Mouse (Mus musculus) kidney, embryonic 16.5 days (tissue): Measurements from ENCODE around the gene Gls2. TPM values are rescaled to one million over a fixed set of nuclear protein-coding genes. Genes with fewer than 3 reads are reported as not detected.

Source experiments
- polyA plus RNA-seq: library from polyadenylated mRNA; unstranded; fragments of >200 nt; fragmentation: Nextera tagmentation; extraction: Ambion mirVana; gene quantifications from 2 replicates; pipeline ENCODE4 v1.2.1, GENCODE M21; 2015

The Gls2 gene
- polyA plus RNA-seq, 1 experiment from 2014 or later: 1.1 TPM

Other genes with a start within 250 kb of the Gls2 start
- not detected in 2 replicates for gene Hsd17b6, start 186.8 kb upstream of the Gls2 start, polyA plus RNA-seq
- gene Prim1, start 179.3 kb upstream of the Gls2 start, polyA plus RNA-seq: 83.4 and 84.1 TPM in 2 replicates
- 667 and 704 TPM in 2 replicates for gene Naca, start 158.9 kb upstream of the Gls2 start, polyA plus RNA-seq
- 409 and 441 TPM in 2 replicates for gene Ptges3, start 135.5 kb upstream of the Gls2 start, polyA plus RNA-seq
- gene Atp5b, start 111.2 kb upstream of the Gls2 start, polyA plus RNA-seq: 3,411 and 3,412 TPM in 2 replicates
- gene Baz2a, start 102.9 kb upstream of the Gls2 start, polyA plus RNA-seq: 10.9 and 14.3 TPM in 2 replicates
- 39.8 and 43.6 TPM in 2 replicates for gene Rbms2, start 14.2 kb upstream of the Gls2 start, polyA plus RNA-seq
- gene Spryd4, start 17.4 kb downstream of the Gls2 start, polyA plus RNA-seq: 34.2 and 38.6 TPM in 2 replicates
- gene Mip, start 31.4 kb downstream of the Gls2 start, polyA plus RNA-seq: not detected in 2 replicates
- gene Timeless, start 37.6 kb downstream of the Gls2 start, polyA plus RNA-seq: 64.5 and 68.2 TPM in 2 replicates
- gene Apon, start 59.6 kb downstream of the Gls2 start, polyA plus RNA-seq: 0.39 and 0.66 TPM in 2 replicates
- gene Apof, start 74.2 kb downstream of the Gls2 start, polyA plus RNA-seq: 0.62 and 0.69 TPM in 2 replicates
- gene Stat2, start 76.1 kb downstream of the Gls2 start, polyA plus RNA-seq: 12.9 and 14.9 TPM in 2 replicates
- gene Il23a, start 104.3 kb downstream of the Gls2 start, polyA plus RNA-seq: 0.15 and 0.35 TPM in 2 replicates
- 42.0 and 45.0 TPM in 2 replicates for gene Pan2, start 108.9 kb downstream of the Gls2 start, polyA plus RNA-seq
- 343 and 370 TPM in 2 replicates for gene Cnpy2, start 128.0 kb downstream of the Gls2 start, polyA plus RNA-seq
- gene Cs, start 143.3 kb downstream of the Gls2 start, polyA plus RNA-seq: 238 and 244 TPM in 2 replicates
- 4.1 and 10.9 TPM in 2 replicates for gene Coq10a, start 174.5 kb downstream of the Gls2 start, polyA plus RNA-seq
- gene Ankrd52, start 182.7 kb downstream of the Gls2 start, polyA plus RNA-seq: 11.9 and 12.8 TPM in 2 replicates
- gene Slc39a5, start 206.8 kb downstream of the Gls2 start, polyA plus RNA-seq: 69.0 and 75.1 TPM in 2 replicates
- gene Nabp2, start 217.0 kb downstream of the Gls2 start, polyA plus RNA-seq: 81.7 and 94.8 TPM in 2 replicates
- gene Rnf41, start 217.2 kb downstream of the Gls2 start, polyA plus RNA-seq: 52.5 and 52.6 TPM in 2 replicates